Mouse (Mus musculus) spleen, adult 2 months (tissue): ENCODE data around the gene Serinc2.

Experiments used
- CTCF ChIP-seq: fragments of 200-500 bp; IDR thresholded peaks from 2 replicates; pipeline ENCODE4 v1.5.1; 2011; ENCODE audit warnings: mild to moderate bottlenecking, inconsistent platforms; ENCODE audit not compliant: insufficient read depth, insufficient read length, insufficient replicate concordance; ENCODE audit errors: extremely low read depth
- POLR2A ChIP-seq: fragments of 200-500 bp; IDR thresholded peaks from 2 replicates; pipeline ENCODE4 v1.6.1; 2011; ENCODE audit warnings: low read depth, low read length, inconsistent platforms

DNA sequence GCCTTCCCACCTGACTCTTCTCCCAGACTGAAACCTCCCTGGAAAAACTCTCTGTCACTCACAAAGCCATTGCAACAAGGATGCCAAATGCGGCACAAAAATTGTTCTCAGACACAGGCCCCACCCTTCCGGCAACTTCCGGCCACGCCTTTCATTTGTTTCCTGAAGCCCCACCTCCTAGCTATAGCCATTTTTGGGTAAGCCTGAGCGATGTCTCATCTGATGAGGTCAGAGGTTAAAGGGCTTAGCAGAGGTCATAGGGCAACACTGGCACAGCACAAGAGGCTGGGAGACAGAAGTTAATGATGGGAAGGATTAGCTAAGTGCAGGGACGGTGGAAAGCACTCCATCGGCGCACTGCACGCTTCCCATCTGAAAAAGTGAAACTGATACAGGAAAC is 12.4 kb downstream of the Serinc2 start:
- TF ChIP-seq CTCF = no peak
- TF ChIP-seq POLR2A = no peak
